Mouse (Mus musculus) spleen, adult 12 weeks (tissue): ENCODE measurements around the gene Def6.

Experiments used
- DNase-seq: peaks from one replicate; pipeline ENCODE4 v3.0.0; 2022; ENCODE audit warnings: low spot score

Gene Def6

DNA sequence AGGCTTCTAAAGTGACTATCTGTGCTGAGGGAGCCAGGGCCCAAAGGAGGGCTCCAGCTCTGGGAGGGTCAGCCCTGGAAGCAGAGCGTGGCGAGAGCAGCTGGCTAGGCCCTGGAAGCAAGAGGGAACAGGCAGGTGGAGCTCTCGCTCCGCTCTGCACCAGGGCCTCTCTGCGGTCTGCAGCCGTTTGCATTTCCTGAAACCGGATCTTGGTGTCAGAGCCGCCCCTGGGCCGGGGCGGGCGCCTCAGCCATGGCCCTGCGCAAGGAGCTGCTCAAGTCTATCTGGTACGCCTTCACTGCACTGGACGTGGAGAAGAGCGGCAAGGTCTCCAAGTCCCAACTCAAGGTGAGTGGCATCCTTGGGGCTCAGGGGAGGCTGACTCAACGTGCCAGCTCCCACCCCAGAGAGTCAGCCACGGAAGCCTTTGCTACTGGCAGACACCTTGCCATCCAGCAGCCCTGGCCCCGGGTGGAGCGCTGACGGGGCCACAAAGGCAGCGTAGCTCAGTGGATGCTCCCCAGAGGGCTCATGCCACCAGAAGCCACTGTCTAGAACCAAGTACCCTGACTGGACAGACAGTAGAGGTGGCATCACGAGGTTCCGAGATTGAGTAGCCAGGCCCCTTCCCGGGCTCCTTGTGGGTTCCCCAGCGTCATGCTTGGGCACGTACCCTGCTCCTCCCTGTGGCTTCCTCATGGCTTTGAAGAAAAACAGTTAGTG, at the start of gene Def6:
Gene Def6 (plus strand): TSS at position 188 of the 723 bp plus-strand sequence.
- peak; percentile 54 for DNase-seq

DNA sequence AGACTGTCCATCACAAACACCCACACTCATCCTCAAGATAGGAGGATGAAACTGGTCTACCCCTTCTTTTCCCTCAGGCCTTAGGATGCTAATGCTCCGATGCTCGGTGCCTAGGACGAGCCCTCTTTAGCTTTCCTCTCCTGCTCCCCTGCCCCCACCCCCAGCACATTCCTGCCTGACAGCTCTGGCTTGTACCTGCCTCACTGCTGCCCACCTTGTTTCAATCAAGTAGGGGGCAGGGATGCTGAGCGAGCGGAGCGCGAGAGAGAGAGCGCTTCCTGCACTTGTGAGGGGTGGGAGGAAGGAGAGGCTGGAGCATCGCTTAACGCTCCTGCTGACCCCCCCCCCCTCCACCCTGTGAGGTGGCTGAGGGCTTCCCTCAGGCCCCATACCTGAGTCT, 47.2 kb upstream of the Def6 start:
- DNase-seq: no peak

DNA sequence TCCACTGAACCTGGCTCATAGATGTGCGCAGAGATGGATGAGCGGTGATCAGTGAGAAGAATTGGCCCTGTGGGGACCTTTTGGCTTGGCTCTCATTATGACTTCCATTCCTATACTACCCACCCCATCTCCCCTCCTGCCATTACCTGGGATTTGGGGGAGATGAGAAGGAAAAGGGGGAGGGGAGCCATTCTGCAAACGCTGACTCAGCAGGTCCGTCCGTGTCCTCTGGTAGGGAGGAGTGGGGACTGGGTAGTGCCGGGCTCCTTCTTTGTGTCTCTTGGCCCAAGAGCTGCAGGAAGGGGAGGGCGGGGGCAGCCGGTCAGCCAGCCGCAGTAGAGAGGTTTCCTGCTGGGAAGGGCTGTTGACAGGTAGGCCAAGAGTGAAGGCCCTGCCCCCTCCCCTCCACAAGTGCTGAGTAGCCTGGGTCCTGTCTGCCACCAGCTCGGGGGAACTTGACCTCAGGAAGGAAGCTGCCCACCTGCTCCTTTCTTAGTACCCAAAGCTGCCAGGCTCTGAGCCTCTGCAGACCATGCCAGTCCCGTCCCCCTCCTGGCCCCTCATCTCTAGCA, 46.2 kb upstream of the Def6 start:
- no peak for DNase-seq

DNA sequence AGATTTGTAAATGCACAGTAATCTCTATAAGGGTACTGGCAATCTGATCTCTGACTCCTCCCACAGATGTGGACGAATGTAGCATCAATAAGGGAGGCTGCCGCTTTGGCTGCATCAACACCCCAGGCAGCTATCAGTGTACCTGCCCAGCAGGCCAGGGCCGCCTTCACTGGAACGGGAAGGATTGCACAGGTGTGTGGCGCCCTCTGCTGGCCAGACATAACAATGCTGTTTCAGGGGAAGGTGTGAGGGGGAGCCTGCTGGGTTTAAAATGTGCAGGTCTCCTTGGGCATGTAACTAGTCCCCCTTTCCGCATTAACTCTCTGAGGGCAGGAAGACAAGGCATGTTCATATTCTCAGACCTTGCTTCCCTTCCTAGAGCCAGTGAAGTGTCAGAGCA, 43.9 kb upstream of the Def6 start:
- DNase-seq: peak; percentile 51

DNA sequence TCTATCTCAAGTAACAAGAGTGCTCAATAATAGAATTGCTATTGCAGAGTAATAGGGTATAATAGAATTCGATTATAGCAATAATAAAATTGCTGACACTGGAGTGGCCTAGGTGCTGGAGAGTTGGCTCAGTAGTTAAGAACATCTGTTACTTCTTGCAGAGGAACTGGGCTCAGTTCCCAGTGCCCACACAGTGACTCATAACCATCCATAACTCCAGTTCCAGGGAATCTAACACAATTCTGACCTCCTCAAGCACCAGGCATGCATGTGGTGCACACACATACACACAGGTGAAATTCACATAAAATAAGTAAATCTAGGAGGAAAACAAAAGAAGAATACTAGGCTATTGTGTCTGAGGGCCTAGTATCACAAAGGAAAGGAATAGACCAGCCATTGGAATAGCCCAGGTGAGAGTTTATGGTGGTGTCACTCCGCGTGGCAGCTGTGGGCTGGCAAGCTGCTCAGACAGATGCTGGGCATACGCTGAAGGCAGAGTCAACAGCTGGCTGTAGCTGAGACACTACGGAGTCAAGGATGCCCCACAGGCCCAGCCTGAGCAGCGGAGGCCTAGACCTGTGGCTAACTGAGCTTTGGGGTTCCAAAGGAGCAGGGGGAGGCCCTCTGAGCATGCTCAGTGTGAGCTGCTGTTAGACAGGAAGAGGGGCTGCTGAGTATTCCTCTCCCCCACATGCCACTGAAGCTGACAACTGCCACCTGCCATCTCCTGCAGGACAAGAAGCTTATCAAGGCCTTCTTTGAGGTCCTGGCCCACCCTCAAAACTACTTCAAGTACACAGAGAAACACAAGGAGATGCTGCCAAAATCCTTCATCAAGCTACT, 36.9 kb upstream of the Def6 start:
- no peak for DNase-seq

DNA sequence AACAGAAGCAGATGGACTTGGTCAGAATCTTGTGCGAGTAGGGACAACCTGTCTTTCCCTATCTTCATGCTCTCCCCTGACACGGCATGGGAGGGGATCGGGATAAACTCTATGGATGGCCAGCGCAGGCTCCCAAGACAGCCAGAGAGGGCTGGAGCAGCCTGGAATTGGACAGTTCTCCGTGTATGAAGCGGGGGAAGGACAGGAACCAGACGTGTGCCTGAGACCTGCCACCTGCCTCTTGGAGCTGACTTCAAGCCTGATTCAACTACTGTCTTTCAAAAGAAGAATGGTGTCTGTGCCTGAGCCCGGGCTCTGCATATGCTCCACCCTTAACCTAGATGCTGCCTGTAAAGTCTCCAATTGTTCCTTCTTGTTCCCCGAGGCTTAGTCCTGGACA, 34.9 kb upstream of the Def6 start:
- no peak for DNase-seq

DNA sequence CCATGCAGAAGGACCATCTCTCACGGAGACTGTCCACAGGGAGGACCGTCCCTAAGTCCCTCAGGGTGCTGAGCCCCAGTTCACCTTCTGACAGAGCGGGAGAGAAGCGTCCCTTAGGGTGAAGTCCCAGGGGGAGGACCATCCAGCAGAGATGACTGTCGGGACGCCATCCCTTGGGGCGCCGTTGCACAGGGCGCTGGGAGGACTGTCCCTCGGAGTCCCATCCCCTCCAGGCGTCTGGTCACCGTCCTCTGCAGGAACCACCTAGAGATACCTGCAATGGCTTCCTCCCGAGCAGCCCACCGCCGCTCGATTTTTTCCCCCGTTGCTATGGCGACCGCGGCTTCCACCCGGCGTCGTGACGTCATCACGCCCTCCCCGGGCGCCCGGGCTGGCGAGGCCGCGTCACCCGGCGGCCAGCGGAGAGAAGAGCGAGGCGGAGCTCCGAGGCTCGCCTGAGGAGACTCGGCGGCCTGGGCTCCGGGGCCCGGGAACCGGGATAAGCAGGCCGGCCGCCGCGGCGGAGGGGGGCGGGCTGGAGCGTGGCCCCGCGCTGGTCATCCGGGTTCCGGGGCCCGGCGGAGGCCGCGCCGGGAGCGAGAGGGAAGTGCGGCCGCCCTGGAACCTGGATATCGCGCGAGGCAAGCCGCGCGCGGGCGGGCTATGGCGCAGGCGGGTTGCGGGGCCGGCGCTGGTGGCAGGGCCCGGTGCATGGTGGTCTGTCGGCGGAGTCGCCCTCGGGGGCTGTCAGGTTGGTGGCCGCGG, 30.6 kb upstream of the Def6 start, which contains the start of gene Zfp523:
Gene Zfp523 (plus strand): TSS at position 355 of the 765 bp plus-strand sequence.
- peak; percentile 74 for DNase-seq

DNA sequence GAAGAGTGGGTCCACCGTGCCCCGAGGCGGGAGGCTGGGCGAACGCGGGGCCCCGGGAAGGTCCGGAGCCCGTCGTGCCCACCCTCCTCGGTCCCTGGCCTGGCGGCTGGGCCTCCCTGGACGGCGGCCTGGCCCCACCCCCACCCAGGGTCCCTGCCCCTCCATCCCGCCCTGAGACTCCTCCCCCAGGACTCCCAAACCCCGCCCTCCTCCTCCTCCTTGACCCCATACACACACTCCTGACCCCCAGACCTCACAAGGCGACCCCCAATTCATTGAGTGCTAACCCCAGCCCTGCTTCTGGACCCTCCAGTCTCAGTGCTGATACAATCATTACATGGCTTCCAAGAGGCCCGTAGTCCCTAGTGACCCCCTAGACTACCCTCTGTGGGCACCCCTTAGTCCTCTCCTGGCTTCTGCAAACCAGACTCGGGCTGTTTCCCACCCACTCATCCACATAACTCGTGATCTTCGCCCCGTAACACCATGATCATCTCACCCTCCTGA, 30.0 kb upstream of the Def6 start:
- no peak for DNase-seq

DNA sequence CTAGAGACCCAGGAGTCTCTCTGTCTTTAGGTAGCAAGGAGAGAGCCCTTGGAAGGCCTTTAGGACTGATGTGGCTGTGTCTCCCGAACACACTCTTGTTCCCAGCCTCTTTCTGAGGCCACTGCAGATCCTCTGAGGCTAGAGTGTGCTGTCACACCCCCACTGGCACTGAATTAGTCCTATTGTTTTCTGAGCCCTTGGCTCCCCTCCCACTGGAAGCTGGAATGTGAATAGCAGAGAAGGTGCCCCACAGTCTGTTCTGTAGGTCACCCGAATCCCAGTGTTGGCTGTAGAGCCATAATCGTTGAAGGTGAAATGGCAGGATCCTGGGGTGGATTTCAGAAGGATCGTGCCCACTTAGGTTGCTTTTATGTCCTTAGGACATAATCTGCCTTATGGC, 27.2 kb upstream of the Def6 start:
- no peak for DNase-seq

DNA sequence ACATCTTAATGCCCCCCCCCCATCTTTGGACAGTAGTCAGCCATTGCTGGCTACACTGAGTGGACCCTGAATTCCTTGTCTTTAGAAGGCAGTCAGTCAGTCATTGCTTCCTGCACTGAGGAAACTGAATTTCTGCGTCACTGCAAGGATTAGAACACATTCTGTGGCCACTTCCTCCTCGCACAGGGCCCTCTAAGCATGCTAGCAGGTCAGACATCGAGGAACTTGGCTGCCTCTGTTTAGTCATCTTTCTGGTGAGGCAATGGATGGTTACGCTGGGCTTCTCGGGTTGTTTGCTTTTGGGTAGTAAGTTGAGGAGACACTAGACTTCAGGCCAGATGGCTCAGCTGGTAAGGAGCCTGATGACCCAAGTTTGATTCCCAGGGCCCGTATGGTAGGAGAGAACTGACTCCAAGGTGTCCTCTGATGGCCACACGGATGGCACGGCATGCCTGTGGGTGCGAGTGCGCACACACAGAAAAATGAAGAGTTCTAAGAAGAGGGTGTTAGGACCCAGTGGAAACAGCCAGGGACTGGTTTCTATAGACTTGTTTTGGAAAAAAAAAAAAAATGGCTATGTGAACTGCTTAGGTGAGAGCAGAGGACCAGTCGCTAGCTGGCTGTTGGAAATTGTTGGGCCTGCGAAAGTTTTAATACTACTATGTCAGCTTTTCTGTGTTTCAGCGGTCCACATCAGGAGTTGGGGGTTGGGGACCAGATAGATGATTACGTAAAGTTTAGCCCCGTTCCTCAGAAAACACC, 26.6 kb upstream of the Def6 start:
- no peak for DNase-seq

DNA sequence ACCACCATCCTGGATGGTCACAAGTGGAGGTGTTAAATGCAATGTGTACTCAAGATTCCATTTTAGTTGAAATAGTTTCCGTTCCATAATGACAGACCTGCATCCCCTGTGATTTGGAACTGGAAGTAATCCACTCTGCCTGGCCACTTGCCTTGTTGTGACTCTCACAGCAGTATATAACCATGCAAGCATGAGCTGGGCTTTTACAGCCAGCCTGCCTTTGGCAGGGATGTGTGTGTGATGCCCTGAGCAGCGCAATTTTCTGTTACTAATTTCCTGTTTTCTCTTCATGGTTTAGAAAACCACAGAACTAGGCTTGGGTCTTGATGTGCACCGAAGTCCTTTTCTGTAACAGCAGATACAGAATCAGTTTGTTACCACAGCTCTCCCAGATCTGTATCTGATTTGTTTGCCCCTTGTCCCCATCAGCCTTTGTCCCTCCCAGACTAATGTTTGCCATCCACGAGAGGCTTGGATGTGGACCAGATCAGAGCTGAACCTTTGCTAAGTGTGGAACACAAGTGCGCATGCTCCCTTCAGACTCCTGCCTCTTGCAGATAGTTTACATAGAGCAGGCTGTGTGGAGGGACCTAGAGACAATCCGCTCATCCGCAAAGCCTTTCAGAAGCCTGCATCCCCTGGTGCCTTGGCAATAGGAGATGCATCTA, 22.5 kb upstream of the Def6 start:
- no peak for DNase-seq

DNA sequence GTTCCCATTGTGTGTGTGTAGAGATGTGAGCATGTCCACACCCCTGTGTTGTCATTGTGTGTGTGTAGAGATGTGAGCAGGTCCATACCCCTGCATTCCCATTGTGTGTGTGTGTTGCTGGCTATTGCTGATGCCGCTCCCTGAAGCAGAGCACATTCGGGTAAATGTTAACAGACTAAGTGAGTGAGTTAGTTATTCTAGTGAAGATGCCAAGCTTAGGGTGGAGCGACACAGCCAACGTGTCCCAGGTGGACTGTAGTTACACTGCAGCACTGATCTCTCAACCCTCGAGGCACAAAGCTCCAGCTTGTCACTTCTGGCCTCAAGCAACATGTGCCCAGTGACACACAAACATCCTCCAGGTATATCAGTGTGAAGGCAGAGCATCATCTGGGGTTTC, 19.3 kb upstream of the Def6 start:
- DNase-seq: no peak

DNA sequence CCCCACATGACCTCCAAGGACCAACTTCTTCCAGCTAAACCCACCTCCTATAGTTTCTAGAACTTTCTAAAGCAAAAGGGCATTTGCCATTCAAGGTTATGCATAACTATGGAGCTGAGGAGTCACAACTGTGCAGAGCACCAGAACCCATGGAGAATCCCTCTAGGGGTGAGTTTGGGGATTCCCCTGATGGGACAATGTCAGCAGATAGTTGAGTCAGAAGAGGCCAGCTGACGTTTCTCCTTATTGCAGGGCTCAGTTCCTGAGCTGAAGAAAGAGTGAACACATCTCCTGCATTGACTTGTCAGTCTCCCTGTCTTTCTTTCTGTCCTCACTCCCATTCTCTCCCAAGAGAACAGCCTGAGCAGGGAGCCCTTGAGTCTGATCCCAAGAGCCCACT, 14.8 kb upstream of the Def6 start:
- no peak for DNase-seq

DNA sequence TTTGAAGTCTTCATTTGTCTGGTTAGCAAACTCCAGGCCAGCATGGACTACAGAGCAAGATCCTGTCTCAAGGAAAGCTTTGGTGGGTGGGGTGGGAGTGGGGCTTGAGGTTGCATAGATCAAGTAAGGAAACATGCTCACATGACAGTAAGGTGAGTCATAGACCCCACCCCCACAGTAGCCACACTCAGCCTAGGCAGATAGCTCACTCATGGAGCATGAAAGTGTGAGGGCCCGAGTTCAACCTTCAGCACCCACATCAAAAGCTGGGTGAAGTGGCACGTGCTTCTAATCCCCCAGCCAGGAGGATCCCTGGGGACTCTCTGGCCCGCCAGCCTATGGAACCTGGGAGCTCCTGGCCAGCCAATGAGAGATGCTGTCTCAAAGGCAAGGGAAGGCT, 14.0 kb upstream of the Def6 start:
- DNase-seq: no peak

DNA sequence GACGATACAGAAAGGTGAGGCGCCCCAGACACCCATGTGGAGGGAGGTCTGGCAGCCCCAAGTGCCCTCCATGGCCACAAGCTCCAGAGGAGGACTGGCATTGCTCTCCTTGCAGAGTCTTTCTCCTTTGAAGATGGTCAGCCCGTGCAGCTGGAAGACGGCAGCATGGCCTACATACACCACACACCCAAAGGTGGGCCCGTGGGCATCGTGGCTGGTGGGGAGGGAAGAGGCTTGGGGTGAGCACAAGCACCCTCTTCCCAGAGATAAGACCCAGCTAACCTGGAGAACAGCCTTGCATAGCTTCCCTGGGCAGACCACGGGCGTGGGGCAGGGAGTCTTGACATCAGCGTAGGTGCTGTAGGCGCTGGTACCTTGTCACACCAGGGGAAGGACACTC, 12.5 kb upstream of the Def6 start:
- DNase-seq: no peak

DNA sequence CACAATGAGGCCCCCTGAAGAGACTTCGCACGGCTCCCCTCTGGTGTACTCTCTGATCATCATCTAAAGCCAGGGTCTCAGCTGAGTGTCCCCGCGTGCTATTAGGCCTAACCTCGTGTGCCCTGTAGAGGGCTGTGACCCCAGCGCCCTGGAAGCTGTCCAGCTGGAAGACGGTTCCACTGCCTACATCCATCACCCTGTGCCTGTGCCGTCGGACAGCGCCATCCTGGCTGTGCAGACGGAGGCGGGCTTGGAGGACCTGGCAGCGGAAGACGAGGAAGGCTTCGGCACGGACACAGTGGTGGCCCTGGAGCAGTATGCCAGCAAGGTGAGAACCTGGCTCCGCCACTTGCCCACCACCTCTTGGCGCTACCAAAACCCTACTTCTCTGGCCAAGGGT, 9.9 kb upstream of the Def6 start:
- no peak for DNase-seq

DNA sequence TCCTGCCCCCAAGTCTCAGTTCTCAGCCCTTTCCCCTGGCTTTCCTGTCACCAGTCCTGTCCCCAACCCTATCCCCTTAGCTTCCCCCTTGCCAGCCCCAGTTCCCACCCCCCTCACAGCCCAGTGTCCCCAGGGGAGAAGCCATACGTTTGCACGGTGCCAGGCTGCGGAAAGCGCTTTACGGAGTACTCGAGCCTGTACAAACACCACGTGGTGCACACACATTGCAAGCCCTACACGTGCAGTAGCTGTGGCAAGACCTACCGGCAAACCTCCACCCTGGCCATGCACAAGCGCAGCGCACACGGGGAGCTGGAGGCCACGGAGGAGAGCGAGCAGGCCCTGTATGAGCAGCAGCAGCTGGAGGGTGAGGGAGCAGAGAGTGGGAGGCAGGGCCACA, 5.6 kb upstream of the Def6 start:
- DNase-seq: no peak

DNA sequence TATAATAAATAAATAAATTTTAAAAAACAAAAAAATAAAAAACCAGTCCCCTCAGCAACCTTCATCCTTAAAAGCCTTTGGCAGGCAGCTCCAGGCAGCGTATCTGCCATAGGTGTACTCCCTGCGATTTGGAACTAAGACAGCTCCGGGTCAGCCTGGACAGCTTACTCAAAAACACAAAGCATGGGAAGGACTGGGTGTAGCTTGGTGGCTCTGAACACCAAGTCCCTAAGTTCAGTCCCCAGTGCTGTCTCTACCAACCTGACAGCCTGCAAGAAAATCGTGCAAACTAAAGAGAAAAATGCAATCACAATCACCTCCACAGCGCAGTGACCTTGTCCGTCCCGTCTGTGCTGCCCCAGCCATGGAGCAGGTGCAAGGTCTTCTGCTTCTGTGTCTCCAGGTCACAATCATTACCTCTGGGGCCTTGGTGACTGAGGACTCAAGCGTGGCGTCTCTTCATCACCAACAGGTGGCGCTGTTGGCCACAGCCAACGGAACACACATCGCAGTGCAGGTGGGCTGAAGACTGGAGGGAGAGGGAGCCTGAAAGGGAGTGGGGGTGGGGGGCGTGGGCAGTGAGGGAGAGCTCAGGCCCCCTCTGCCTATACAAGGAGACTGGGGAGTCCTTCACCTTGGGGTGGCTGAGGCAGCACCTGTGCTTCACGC, 3.4 kb upstream of the Def6 start:
- peak; percentile 44 for DNase-seq

DNA sequence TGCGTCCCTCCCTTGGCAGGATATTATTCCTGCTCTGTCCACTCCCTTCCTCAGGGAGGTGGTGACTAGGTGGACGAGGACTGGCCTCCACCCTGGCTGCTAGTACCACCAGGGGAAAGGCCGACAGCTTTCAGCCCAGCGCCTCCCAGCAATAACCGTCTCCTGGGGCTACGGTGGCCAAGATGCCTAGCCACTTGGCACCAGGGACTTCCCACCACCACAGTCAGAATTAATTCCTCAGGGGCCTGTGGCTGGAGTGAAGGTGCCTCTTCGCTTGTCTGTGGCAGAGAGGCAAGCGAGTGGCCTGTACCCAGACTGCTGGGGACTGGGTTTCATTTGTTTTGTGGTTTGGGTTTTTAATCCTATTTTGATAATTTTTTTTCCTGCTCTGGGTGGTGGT, 2.1 kb upstream of the Def6 start:
- no peak for DNase-seq

DNA sequence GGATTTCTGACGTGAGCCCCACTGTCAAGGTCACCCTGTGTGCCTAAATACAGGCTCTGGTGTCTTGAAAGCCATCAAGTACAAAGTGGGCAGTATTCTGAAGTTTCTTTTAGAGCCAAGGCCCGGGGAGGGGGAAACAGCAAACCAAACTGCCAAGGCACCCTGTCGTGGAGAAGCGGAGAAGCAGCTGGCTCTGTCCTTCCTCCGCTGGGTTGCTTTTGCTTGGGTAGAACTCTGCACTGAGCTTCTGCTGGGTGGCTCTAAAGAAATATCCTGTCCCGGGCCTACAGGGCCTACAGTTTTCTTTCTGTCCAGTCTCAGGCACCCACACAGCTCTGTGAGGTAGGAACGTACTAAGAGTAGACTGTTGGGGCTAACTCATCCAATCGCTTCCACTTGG, 486 bp upstream of the Def6 start:
- DNase-seq: no peak

DNA sequence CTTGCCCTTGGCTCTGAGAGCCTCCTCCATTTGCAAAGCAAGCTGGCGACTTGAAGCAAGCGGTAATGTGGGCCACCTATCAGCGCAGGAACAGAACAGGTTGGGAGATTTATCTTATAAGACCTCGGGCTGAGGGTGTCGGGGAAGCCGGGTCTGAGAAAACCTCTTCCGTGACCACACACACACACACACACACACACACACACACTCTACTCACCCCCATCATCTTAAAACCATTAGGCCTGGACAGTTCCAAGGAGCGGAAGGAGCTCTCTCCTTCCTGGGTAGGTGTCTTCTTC, 685 bp downstream of the Def6 start:
- DNase-seq: no peak
